Mouse (Mus musculus): ENCODE results near the gene Olr1. TPM values are rescaled to one million over a fixed set of nuclear protein-coding genes. Genes with fewer than 3 reads are reported as not detected.

The Olr1 gene
- polyA plus RNA-seq, 1 experiment from 2014 or later, result 0.15 TPM

- no peak for ATAC-seq (ENCODE audit: low read depth)
- WGBS, result 73% methylated on average over 4 of the region's 4 CpGs
- no peaks in the 10 kb centered on the region for H3K36me3 ChIP-seq (ENCODE audit: control insufficient read depth, insufficient read depth, low read length)
- no peak overlapping the region for H3K4me2 ChIP-seq (ENCODE audit: low read depth, low read length)
- no peak overlapping the region for H3K27ac ChIP-seq (ENCODE audit: low read length)
- H3K4me3 ChIP-seq (ENCODE audit: low read length), result no peak overlapping the region
- H3K9me3 ChIP-seq (ENCODE audit: control insufficient read depth, low read length), result no peaks in the 10 kb centered on the region
- H3K9ac ChIP-seq (ENCODE audit: low read length), result no peak overlapping the region
- no peaks in the 10 kb centered on the region for H3K27me3 ChIP-seq (ENCODE audit: control insufficient read depth, insufficient read depth, low read depth, low read length)
- no peaks in the 10 kb centered on the region for H3K4me1 ChIP-seq (replicated peaks; ENCODE audit: control insufficient read depth, insufficient read depth, low read length)
These were observed 12.0 kb downstream of the Olr1 start for GRCm38 (mm10) chr6:129494924-129495323.

GRCm38 (mm10) chr6:129480089-129480958 is 26.6 kb downstream of the Olr1 start:
- Histone ChIP-seq H3K27me3 (ENCODE audit: control insufficient read depth, insufficient read depth, low read depth, low read length) (no peaks in the 10 kb centered on the region), H3K36me3 (ENCODE audit: control insufficient read depth, insufficient read depth, low read length) (no peaks in the 10 kb centered on the region), H3K4me3 (ENCODE audit: low read length) (no peak overlapping the region), H3K27ac (ENCODE audit: low read length) (0 out of 2 replicates have a peak overlapping the region, but pooled peaks have one; percentile 43), H3K9me3 (ENCODE audit: control insufficient read depth, low read length) (no peaks in the 10 kb centered on the region), H3K4me2 (ENCODE audit: low read depth, low read length) (no peak overlapping the region), H3K9ac (ENCODE audit: low read length) (no peak overlapping the region), H3K4me1 (replicated peaks; ENCODE audit: control insufficient read depth, insufficient read depth, low read length) (0 out of 2 replicates have a peak, but pooled peaks cover 4% of the 10 kb centered on the region)
- peak; percentile 71 for ATAC-seq (ENCODE audit: low read depth)
- WGBS, result 49% methylated on average over 8 of the region's 8 CpGs

GRCm38 (mm10) chr6:129476404-129477126 is 30.4 kb downstream of the Olr1 start:
- H3K27ac ChIP-seq (ENCODE audit: low read length), result no peak overlapping the region
- ATAC-seq (ENCODE audit: low read depth), result no peak
- no peaks in the 10 kb centered on the region for H3K9me3 ChIP-seq (ENCODE audit: control insufficient read depth, low read length)
- 26% methylated on average over 13 of the region's 13 CpGs for WGBS
- H3K36me3 ChIP-seq (ENCODE audit: control insufficient read depth, insufficient read depth, low read length), result no peaks in the 10 kb centered on the region
- H3K4me3 ChIP-seq (ENCODE audit: low read length), result no peak overlapping the region
- no peaks in the 10 kb centered on the region for H3K27me3 ChIP-seq (ENCODE audit: control insufficient read depth, insufficient read depth, low read depth, low read length)
- H3K4me1 ChIP-seq (replicated peaks; ENCODE audit: control insufficient read depth, insufficient read depth, low read length), result 0 out of 2 replicates have a peak, but pooled peaks cover 4% of the 10 kb centered on the region
- H3K4me2 ChIP-seq (ENCODE audit: low read depth, low read length), result no peak overlapping the region
- H3K9ac ChIP-seq (ENCODE audit: low read length), result no peak overlapping the region

- Histone ChIP-seq H3K9me3 (ENCODE audit: control insufficient read depth, low read length) (no peaks in the 10 kb centered on the region), H3K9ac (ENCODE audit: low read length) (no peak overlapping the region), H3K4me1 (replicated peaks; ENCODE audit: control insufficient read depth, insufficient read depth, low read length) (no peaks in the 10 kb centered on the region), H3K27me3 (ENCODE audit: control insufficient read depth, insufficient read depth, low read depth, low read length) (no peaks in the 10 kb centered on the region), H3K27ac (ENCODE audit: low read length) (no peak overlapping the region), H3K36me3 (ENCODE audit: control insufficient read depth, insufficient read depth, low read length) (no peaks in the 10 kb centered on the region), H3K4me3 (ENCODE audit: low read length) (no peak overlapping the region), H3K4me2 (ENCODE audit: low read depth, low read length) (no peak overlapping the region)
- ATAC-seq (ENCODE audit: low read depth), result no peak
- 65% methylated on average over 5 of the region's 5 CpGs for WGBS
These were observed 34.3 kb downstream of the Olr1 start for GRCm38 (mm10) chr6:129472627-129473026.

- H3K27me3 ChIP-seq (ENCODE audit: control insufficient read depth, insufficient read depth, low read depth, low read length), result no peaks in the 10 kb centered on the region
- no peaks in the 10 kb centered on the region for H3K36me3 ChIP-seq (ENCODE audit: control insufficient read depth, insufficient read depth, low read length)
- no peak for ATAC-seq (ENCODE audit: low read depth)
- no peaks in the 10 kb centered on the region for H3K9me3 ChIP-seq (ENCODE audit: control insufficient read depth, low read length)
- no peaks in the 10 kb centered on the region for H3K4me1 ChIP-seq (replicated peaks; ENCODE audit: control insufficient read depth, insufficient read depth, low read length)
- no peak overlapping the region for H3K4me3 ChIP-seq (ENCODE audit: low read length)
- no peak overlapping the region for H3K27ac ChIP-seq (ENCODE audit: low read length)
- H3K9ac ChIP-seq (ENCODE audit: low read length), result no peak overlapping the region
- WGBS, result 77% methylated on average over 6 of the region's 6 CpGs
- H3K4me2 ChIP-seq (ENCODE audit: low read depth, low read length), result no peak overlapping the region
These were observed 35.6 kb downstream of the Olr1 start for GRCm38 (mm10) chr6:129471386-129471785.

GRCm38 (mm10) chr6:129451411-129452039 is 55.4 kb downstream of the Olr1 start, which contains the start of gene Clec1a:
Gene Clec1a, minus strand, starts transcription at chr6:129452000.
- Histone ChIP-seq H3K4me2 (ENCODE audit: low read depth, low read length) (peak within 1 kb of the TSS; percentile 37), H3K4me3 (ENCODE audit: low read length) (peak within 1 kb of the TSS; percentile 38), H3K27me3 (ENCODE audit: control insufficient read depth, insufficient read depth, low read depth, low read length) (no peaks in the 10 kb centered on the region), H3K4me1 (replicated peaks; ENCODE audit: control insufficient read depth, insufficient read depth, low read length) (no peaks in the 10 kb centered on the region; the same call in 1 of the 2 replicates), H3K9ac (ENCODE audit: low read length) (peak within 1 kb of the TSS; percentile 44), H3K36me3 (ENCODE audit: control insufficient read depth, insufficient read depth, low read length) (no peaks in the 10 kb centered on the region), H3K27ac (ENCODE audit: low read length) (peak within 1 kb of the TSS; percentile 62), H3K9me3 (ENCODE audit: control insufficient read depth, low read length) (no peaks in the 10 kb centered on the region)
- WGBS, result 45% methylated on average over 13 of the region's 13 CpGs
- peak; percentile 76 for ATAC-seq (ENCODE audit: low read depth)

- H3K9ac ChIP-seq (ENCODE audit: low read length), result 0 out of 2 replicates have a peak overlapping the region, but pooled peaks have one; percentile 40
These were observed 57.2 kb downstream of the Olr1 start for GRCm38 (mm10) chr6:129449743-129450142.

GRCm38 (mm10) chr6:129438033-129438432 is 68.9 kb downstream of the Olr1 start:
- no peak overlapping the region for H3K4me2 ChIP-seq (ENCODE audit: low read depth, low read length)
- H3K27me3 ChIP-seq (ENCODE audit: control insufficient read depth, insufficient read depth, low read depth, low read length), result no peaks in the 10 kb centered on the region
- H3K36me3 ChIP-seq (ENCODE audit: control insufficient read depth, insufficient read depth, low read length), result no peaks in the 10 kb centered on the region
- H3K9me3 ChIP-seq (ENCODE audit: control insufficient read depth, low read length), result no peaks in the 10 kb centered on the region
- no peaks in the 10 kb centered on the region for H3K4me1 ChIP-seq (replicated peaks; ENCODE audit: control insufficient read depth, insufficient read depth, low read length)
- WGBS, result 82% methylated on average over 2 of the region's 2 CpGs
- no peak overlapping the region for H3K4me3 ChIP-seq (ENCODE audit: low read length)
- no peak for ATAC-seq (ENCODE audit: low read depth)
- H3K9ac ChIP-seq (ENCODE audit: low read length), result no peak overlapping the region
- no peak overlapping the region for H3K27ac ChIP-seq (ENCODE audit: low read length)

More at GRCm38 (mm10) chr6:129449743-129450142, 57.2 kb downstream of the Olr1 start:
- Histone ChIP-seq H3K27me3 (ENCODE audit: control insufficient read depth, insufficient read depth, low read depth, low read length) (no peaks in the 10 kb centered on the region), H3K9me3 (ENCODE audit: control insufficient read depth, low read length) (no peaks in the 10 kb centered on the region), H3K4me2 (ENCODE audit: low read depth, low read length) (peak overlapping the region; percentile 27), H3K27ac (ENCODE audit: low read length) (peak overlapping the region; percentile 3; the same call in 1 of the 2 replicates), H3K4me1 (replicated peaks; ENCODE audit: control insufficient read depth, insufficient read depth, low read length) (no peaks in the 10 kb centered on the region; the same call in 1 of the 2 replicates), H3K4me3 (ENCODE audit: low read length) (peak overlapping the region; percentile 33), H3K36me3 (ENCODE audit: control insufficient read depth, insufficient read depth, low read length) (no peaks in the 10 kb centered on the region)
- WGBS, result 55% methylated on average over 6 of the region's 6 CpGs
- 0 out of 2 replicates have a peak, but pooled peaks have one; percentile 45 for ATAC-seq (ENCODE audit: low read depth)

All from lung, embryonic 16.5 days (tissue).